Mouse (Mus musculus): ENCODE results near the gene Pdlim7.

The Pdlim7 gene

DNA sequence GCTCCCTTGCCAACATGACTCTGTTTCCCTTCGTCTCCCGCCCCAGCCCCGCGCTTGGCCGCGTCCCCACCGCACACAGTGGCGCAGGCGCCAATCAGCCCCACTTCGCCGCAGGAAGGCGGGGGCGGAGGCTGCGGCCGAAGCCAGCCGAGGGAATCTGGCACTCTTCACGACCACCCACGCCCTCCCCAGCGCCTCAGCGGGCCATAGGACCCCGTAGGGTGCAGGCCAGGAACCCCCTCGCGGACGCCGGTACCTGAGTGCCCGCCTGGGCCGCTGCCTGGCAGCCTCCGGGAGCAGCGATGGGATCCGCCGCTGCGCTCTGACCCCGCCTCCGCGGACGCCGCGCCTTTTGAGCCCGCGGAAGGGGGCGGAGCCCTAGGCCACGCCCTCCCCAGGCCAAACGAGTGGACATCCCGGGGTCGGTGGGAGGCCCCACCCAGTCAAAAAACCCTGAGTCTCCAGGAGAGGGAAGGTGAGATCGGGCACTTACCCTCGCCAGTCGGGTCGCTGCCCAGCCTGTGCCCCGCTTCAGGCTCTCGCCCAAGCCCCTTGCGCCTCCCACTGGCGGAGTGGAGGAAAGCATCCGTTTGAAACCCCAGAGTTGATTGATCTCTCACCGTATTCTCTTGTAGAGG lies at the start of gene Pdlim7:
Gene Pdlim7, minus strand, starts transcription at position 566 of the 638 bp plus-strand sequence.
- no peak for DNase-seq (ENCODE audit: extremely low read depth, low read depth, low spot score)

DNA sequence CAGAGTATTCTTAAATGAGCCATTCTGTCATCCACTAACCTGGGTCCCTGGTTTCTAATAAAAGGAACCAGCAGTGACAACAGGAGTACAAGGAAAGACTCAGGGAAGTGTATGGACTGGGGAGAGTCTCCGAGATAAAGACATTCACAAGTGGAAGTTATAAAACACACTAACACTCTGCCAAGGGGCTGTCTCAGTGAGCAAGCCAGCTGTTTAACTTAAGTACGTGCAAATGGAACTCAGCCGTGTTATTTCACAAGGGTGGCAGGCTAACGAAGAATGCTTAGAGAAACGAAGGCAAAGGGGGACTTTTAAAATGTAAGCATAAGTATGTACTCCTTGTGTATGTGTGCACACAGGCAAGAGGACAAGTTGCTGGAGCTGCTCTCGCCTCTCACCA lies 44.0 kb upstream of the Pdlim7 start:
- DNase-seq (ENCODE audit: extremely low read depth, low read depth, low spot score): no peak

DNA sequence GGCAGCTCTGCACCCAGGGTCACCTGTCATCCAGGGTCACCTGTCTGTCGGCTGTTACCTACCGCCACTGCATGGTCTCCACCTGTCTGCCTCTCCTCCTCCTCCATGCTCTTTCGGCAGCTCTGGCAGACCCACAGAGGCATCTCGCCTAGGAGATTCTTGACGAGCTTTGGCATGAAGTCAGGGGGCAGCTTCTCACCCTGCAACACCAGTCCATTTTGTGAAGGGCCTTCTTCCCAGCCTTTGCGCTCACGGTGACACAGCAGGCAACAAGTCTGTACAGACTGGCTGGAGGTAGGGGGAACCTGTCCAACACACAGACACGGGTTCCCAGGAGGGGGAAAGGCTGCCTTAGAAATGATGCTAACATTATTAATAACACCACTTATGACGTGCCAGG lies 42.4 kb upstream of the Pdlim7 start:
- no peak for DNase-seq (ENCODE audit: extremely low read depth, low read depth, low spot score)

DNA sequence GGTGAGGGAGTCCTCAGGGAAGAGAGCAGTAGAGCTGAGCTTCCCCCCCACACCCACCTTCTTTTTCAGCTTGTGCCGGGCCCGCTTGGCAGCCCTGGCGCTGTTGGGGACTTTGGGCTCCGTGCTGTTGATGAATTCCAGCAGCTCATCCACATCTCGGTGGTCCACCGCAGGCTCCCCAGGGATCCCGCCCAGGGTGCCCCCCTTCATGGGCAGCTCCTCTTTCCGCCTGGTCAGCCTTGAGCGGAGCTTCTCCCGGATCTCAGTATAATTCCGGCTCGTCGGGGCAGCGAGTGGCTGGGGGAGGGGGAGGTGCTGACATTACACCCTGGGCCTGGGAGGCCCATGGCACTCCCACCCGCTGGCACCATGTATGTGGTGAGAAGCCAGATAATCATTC lies 35.6 kb upstream of the Pdlim7 start:
- no peak for DNase-seq (ENCODE audit: extremely low read depth, low read depth, low spot score)

DNA sequence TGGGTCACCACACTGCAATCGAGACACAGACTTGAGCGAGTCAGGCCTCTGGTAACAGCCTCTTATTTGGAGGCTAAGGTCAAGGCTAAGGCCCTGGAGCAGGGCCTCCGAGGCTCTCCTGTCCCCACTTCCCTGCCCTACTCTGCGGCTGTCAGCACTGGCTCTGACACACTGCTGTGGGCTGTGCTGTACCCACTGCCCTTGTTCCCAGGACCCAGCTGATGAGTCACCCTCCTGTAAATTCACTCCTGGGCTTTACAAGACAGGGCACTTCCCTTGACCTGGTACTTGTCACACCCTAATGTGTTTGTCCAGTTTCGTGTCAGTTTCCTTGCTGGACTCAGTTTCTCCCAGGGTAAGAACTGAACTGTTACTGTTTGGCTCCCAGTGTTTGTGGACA lies 35.0 kb upstream of the Pdlim7 start:
- no peak for DNase-seq (ENCODE audit: extremely low read depth, low read depth, low spot score)

DNA sequence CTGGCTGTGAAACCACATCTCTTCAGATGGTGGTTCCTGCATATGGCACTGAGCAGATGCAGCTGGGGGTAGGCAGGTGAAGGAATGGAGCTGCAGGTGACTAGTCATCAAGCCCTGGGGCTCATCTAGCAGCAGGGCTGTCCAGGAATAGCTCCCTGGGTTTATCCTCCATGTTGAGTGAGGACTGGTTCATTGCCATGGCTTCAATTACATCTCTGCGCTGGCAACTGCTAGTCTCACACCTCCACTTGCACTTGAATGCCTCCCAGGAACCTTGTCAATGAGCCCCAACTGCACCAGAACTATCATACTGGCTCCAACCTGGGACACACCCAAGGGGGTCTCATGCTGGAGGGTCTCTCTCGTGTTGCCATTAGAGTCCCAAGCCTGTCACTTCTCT lies 34.4 kb upstream of the Pdlim7 start:
- DNase-seq (ENCODE audit: extremely low read depth, low read depth, low spot score): no peak

DNA sequence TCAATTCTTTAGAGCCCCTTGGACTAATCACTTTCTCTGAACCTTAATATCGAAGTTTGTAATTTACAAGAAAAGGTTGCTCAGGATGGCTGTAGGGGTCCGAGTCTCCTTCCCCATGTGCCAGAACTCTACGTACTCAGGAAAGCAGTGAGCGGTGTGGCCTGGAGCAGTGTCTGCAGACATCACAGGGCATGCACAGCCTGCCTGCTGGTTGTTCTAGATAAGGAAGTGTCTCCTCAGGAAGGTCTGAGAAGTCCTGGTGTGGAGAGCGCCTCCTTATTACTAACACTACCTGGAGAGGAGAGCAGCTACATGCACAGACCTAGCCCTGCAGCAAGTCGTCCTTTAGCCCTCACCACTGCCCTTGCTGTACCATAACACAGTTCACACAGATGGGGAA lies 31.3 kb upstream of the Pdlim7 start:
- DNase-seq (ENCODE audit: extremely low read depth, low read depth, low spot score): no peak

DNA sequence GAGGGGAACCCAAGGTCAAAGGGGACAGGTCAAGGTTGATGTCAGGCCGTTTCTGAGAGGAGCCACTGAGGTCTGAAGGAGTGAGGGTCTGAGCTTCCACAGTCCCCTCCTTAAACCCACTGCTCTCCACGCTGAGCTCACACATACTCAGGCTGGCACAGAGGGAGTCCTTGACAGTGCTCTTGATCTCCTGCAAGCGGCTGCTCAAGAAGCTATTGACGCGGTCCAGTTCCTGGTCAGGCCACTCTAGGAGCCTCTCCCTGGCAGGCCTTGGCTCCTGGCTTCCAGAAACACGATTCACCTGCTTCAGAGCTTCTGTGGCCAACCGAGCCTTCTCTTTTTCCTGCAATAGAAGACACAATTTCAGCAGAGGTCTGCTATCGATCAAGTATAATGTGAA lies 30.0 kb upstream of the Pdlim7 start:
- DNase-seq (ENCODE audit: extremely low read depth, low read depth, low spot score): no peak

DNA sequence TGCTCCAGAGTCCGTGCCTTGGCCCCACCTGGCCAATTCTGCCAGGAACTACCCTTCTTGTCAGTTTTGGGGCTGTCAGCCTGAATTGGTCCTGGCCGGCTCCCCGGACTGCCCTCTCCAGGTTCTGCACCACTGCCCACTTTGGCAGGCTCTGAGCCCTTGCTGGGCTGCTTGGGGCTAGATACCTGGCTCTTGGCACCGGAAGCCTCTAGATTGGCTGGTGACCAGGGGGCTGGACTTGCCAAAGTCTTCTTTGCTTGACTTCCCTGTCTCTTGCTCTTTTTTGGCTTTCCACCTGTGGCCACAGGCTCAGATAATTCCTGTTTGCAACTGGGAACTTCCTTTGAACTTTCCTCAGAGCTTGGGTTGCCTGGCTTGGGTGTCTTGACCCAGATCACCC lies 29.4 kb upstream of the Pdlim7 start:
- DNase-seq (ENCODE audit: extremely low read depth, low read depth, low spot score): no peak

DNA sequence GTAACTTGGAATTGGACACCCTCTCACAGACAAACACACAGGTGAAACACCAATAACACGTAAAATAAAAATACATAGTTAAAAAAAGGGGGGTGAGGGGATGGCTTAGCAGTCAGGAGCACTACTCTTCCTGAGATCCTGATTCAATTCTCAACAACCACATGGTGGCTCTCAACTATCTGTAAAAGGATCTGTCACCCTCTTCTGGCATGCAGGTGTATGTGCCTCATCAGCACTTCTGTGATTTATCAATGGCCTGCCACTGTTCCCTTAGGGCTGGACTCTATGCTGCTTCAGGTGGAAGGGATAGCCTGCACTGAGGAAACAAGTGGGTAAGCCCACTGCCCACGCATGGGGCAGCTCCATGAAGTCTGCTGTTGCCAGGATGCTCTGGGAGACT lies 27.5 kb upstream of the Pdlim7 start:
- no peak for DNase-seq (ENCODE audit: extremely low read depth, low read depth, low spot score)

DNA sequence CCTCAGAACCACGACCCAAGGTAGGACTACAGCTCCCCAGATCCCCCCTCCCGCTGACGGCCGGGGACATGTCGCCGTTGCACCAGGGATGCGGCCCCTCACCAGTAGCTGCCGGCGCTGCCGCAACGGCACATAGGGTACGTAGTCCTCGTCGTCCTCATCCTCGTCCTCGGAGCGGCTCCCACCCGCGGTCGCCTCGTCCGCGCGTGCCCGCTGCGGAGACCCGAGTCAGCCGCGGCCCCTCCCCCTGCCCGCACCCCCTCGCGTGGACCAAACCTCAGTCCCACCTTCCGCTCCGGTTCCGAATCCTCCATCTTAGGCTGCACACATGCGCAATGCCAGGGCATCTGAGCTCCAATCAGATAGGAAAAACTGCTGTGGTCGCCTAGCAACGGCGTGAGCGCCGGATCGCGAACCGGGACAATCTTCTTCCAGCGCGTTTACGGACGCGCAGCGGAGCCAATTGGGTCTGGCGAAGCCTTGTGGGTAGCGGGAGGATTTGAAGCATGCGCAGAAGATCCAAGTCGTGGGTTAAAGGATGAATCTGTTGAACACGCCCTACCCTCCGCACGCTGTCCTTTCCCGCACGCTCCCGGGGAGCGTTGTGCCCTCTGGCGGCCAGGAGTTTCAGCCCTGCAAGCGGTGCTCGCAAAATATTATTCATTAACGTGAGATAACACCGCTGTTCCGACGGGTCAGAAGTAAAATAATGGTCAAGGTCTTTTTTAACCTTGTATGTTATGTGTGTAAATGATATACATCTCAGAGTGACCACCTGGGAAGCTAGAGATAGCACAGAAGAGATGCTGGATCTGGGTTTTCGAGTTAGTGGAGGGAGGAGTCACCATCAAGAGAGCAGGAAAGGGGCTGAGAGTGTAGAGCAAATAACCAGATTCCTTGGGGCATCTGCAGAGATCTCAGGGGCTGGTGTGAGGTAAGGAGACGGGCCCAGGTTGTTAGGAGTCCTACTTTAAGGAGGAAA lies 23.0 kb upstream of the Pdlim7 start, which contains the start of gene Ddx41:
Gene Ddx41, minus strand, starts transcription at position 465 of the 982 bp plus-strand sequence.
- DNase-seq (ENCODE audit: extremely low read depth, low read depth, low spot score): peak; percentile 85

DNA sequence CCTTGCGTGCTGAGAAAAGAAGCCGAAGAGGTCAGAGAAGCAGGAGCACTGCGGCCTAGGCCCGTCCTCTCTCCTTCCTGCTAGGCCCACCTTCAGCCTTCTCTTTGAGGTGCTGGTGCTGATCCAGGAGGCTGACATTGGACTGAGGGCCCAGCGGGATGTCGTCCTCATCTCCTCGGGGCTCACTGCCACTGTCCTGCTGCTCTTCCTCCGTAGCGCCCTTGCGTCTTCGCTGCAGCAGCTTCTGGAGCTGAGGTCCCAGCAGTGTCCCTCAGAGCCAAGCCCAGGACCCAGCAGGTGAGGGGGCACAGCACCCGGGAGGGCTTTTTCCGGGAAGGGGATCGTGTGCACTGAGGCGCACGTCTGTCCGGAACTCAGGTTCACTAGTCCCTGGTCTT lies 22.3 kb upstream of the Pdlim7 start:
- no peak for DNase-seq (ENCODE audit: extremely low read depth, low read depth, low spot score)

DNA sequence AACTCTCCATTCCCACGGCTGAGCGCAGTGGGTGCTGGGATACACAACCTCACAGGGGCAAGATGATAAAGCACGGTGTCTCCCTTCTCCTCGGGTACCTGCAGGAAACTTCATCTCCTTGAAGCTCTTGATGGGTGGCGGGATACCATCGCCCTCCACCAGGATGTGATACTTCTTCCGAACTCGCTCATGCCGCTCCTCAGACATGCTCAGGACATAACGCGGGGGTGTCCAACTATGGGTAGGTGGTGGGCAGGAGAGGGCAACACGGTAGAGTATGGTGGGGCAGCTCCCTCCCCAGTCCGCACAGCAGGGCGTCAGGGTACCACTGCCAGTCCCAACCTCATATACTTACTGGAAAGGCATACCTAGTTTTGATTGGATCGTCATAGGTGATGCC lies 21.7 kb upstream of the Pdlim7 start:
- no peak for DNase-seq (ENCODE audit: extremely low read depth, low read depth, low spot score)

DNA sequence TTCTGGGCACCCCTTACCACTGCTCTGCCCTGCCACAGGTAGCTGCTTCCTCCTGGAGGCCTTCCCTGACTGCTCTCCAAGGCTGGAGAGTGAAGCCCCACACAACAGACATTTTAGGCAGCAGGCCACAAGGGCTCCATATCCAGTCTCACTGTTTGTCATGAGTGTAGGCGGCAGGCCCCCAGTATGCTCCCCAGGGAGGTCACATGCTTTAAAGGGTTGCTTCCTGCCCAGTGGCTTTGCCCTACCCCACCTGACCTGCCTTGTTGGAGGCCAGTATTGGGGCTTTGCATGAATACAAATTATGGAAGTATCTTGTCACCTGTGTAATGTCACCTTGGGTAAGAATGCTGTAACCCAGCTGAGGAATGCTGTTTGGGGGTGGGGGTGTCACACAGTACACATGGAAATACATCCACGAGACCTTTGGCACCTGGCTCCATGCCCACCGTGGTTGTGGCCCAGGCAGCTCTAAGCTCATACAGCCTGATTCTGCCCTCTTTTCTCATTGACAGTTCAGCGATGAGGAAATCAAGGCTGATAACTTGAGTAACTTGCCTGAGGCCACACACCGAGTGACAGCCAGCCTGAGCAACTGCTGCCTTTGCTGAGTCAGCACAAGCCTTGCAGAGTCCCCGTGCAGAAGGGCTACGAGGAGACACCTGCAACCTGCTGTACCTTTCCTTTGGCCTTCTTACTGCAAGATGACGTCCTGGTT lies 15.9 kb upstream of the Pdlim7 start, which contains the start of gene Dok3:
Gene Dok3, minus strand, starts transcription at position 99 of the 718 bp plus-strand sequence.
- no peak for DNase-seq (ENCODE audit: extremely low read depth, low read depth, low spot score)

DNA sequence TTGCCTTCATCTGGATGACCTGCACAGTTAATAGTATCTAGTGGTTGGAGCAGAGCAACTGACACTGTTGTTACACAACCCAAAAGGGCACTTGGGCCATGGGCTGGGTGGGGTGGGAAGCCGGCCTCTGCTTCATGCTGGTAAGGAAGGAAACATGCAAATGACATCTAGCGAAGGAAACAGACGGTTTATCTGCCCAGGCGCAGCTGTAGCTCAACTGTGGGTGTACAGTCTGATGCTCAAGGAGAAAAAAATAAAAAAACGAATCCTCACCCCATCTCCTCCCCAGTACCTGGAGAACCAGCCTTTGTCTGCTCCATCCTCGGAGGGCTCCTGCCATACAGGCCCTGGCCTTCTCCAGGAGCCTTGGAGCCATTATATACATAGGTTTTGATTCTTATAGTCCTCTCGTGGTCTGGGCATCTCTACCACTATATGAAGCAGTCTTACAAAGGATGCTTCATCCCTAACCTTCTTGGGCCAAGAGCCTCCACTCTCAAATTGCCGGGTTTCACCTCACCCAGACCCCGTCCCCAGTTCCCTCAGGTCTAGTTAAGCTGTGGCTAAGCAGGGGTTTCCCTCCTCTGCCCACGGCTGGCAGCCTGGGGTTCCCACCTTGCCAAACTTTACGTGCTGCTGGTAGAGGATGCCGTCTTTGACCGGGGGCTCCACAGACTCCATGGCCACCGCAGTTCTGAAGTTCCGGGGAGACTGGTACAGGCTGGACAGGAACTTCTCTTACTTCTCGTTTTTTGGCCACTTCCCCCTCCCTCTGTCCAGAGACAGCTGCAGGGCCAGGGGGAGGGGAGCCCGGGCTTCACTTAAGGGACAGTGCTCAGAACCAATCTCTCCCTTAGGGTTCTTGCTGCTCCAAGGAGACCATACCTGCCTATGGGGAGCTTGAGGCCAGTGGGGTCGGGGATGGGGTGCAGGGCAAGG lies 14.6 kb upstream of the Pdlim7 start:
- no peak for DNase-seq (ENCODE audit: extremely low read depth, low read depth, low spot score)

DNA sequence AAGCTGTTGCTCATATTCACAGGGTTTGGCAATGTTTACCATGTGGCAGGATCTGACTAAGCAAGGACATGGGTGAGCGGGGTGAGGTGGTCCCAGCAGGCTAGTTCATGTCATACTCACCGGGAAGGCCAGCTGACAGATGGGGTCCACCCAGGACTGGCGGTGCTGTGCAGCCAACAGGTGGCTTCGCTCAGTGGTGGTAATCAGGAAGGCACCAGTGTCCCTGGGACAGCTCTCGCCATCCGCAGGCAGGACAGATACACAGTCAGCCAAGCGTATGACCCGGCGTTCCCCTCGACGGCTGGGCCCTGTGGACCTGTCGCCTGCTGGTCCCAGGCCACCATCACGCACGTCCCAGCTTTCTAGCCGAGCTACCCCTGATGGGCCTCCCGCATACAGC lies 13.7 kb upstream of the Pdlim7 start:
- no peak for DNase-seq (ENCODE audit: extremely low read depth, low read depth, low spot score)

DNA sequence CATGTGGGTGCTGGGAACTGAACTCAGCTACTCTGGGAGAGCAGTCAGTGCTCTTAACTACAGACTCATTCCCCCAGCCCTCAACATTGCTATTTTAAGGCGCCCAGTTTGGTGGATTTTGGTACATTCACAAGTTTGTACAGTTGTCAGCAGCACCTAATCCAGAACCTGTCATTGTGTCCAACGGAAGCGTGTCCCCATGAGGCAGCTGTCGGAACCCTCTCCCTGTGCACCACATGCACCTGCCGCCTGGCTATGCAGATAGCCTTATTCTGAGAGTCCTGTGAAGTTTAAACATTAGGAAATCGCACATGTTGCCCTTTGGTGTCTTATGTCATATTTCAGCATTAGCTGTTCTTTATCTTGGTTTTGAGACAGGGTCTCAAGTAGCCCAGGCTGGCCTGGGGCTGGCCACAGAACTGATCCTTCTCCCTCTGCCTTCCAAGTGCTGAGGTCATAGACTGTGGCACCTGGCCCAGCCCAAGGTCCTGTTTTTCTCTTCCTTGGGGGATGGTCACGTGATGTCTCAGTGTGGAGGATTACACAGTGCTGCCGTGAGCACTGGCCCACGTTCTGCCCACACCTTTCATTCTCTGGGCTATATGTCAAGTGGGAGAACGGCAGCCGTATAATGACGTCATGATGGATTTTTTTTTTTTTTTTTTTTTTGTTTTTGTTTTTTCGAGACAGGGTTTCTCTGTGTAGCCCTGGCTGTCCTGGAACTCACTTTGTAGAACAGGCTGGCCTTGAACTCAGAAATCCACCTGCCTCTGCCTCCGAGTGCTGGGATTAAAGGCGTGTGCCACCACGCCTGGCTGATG lies 12.5 kb upstream of the Pdlim7 start:
- DNase-seq (ENCODE audit: extremely low read depth, low read depth, low spot score): peak; percentile 40

DNA sequence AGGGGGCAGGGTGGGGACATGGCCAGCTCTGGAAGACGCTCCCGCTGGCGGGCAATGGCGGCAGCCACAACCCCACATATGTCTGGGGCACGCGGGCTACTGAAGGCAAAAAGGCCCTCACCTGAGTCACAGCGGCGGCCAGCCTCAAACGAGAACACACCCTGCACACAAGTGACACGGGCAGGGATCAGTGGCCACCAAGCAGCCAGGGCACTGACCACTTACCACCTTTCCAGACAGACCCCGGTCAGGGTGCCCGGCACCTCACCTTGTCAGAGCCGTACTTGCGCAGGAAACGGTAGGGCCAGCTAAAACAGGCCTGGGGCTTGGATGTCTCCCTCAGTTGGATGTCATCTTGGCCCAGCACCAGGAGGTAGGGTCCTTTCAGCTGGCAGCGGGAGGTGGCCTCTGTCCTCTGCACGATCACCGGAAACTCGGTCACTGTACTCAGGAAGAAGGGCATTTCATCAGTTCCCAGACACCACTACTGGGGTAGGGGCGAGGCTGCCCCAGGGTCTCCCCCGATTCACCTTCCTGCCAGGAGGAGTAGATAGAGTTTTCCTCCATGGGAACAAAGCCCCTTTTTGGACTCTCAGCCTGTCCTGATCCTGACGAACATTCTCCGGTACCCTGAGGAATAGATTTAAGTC lies 10.6 kb upstream of the Pdlim7 start:
- no peak for DNase-seq (ENCODE audit: extremely low read depth, low read depth, low spot score)

DNA sequence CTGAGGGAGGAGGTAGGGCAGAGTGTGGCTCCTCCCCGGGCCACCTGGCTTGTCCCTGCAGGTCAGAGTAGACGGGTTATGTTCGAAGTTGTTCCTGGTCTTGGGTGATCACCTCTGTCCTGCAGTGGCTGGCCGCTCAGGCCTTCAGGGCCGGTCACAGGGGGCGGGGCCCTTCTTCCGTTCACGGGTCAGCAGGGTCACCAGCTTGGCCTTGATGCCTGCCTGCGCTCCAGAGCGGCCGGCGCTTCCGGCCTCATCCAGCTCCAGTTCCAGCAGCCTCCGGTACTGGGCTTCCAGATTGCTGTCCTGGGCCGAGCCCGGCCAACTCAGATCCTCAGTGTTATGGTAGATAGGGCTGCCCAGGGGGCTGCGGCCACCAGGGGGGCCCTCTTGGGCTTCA lies 9.8 kb upstream of the Pdlim7 start:
- no peak for DNase-seq (ENCODE audit: extremely low read depth, low read depth, low spot score)

Data from fat pad, adult 2 months (tissue).